Mouse (Mus musculus): ENCODE measurements around the gene Cypt2.

GRCm38 (mm10) chrX:105546234-105546633, 46.7 kb downstream of the Cypt2 start:
- TF ChIP-seq CTCF (IDR thresholded peaks at IDR 0.05; ENCODE audit: borderline replicate concordance, insufficient read depth, low read depth, low read length) (no peak), POLR2A (IDR thresholded peaks at IDR 0.05; ENCODE audit: borderline replicate concordance, insufficient read depth, low read length) (no peak)
